Mouse (Mus musculus): Measurements from ENCODE around the gene Oas3. TPM values are rescaled to one million over a fixed set of nuclear protein-coding genes. Genes with fewer than 3 reads are reported as not detected.
A peak's percentile ranks its signal among the peaks of the same experiment; 100 is the strongest.

Oas3 gene
- polyA plus RNA-seq, 1 experiment from 2014 or later = 0.31 TPM

DNA sequence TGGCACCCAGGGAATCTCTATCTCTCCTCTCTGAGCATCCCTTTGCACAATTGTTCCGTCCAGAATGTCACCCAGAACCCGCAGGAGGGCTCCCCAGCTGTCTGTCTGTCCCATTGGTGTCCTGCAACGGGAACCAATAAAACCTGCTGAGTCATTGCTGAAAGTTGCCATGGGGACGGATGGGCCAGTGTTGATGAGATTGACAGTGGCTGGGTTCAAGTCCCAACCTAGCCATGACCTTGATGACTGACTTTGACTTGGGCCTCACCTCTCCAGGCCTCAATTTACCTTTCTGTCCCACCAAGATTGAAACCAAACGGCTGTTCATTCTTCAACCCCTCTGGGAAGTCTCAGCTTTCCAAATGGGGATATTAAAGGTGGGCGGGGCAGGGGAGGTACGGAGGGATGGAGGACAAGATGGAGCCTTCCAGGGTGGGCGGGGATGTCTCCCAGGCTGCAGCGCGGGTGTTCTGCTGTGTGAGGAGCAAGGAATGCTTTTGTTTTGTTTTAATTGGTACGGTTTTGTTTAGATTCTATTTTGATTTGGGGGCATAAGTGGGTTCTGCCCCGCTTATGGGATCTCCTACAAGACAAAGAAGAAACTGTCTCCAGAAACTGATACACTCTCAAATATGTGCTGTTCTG is 51.5 kb downstream of the Oas3 start:
- Histone ChIP-seq H3K9ac (replicated peaks; ENCODE audit: low read depth) (no peak overlapping the region), H3K4me2 (replicated peaks; ENCODE audit: low read depth, low read length) (no peak overlapping the region), H3K27me3 (replicated peaks; ENCODE audit: insufficient read depth, low read length) (no peaks in the 10 kb centered on the region), H3K27ac (ENCODE audit: low read length) (no peak overlapping the region), H3K36me3 (ENCODE audit: insufficient read depth, low read length) (no peaks in the 10 kb centered on the region), H3K4me1 (ENCODE audit: insufficient read depth, low read depth, low read length) (no peaks in the 10 kb centered on the region), H3K9me3 (ENCODE audit: low read length) (no peaks in the 10 kb centered on the region), H3K4me3 (ENCODE audit: low read depth, low read length) (no peak overlapping the region)
- TF ChIP-seq CTCF (IDR thresholded peaks at IDR 0.05) (no peak), EP300 (IDR thresholded peaks at IDR 0.05) (no peak)
- WGBS = 53% methylated on average over 12 of the region's 12 CpGs
- ATAC-seq (no peak), DNase-seq (ENCODE audit: low spot score) (no peak)

DNA sequence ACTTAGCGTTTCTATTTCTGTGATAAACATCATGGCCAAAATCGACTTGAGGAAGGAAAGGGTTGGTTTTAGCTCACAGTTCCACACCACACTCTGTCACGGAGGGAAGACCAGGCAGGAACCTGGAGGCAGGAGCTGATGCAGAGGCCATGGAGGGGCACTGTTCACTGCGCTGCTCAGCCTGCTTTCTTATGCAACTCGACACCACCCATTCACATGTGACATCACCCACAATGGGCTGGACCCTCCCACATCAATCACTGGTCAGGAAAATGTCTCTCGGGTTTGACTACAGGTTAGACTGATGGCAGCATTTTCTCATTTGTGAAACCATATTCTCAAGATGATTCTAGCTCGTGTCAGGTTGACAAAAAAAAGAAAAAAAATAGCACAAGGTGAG is 56.5 kb downstream of the Oas3 start:
- 48% methylated on average over 7 of the region's 7 CpGs for WGBS
- no peak overlapping the region for H3K4me2 ChIP-seq (replicated peaks; ENCODE audit: low read depth, low read length)
- TF ChIP-seq EP300 (IDR thresholded peaks at IDR 0.05) (no peak), CTCF (IDR thresholded peaks at IDR 0.05) (no peak)

DNA sequence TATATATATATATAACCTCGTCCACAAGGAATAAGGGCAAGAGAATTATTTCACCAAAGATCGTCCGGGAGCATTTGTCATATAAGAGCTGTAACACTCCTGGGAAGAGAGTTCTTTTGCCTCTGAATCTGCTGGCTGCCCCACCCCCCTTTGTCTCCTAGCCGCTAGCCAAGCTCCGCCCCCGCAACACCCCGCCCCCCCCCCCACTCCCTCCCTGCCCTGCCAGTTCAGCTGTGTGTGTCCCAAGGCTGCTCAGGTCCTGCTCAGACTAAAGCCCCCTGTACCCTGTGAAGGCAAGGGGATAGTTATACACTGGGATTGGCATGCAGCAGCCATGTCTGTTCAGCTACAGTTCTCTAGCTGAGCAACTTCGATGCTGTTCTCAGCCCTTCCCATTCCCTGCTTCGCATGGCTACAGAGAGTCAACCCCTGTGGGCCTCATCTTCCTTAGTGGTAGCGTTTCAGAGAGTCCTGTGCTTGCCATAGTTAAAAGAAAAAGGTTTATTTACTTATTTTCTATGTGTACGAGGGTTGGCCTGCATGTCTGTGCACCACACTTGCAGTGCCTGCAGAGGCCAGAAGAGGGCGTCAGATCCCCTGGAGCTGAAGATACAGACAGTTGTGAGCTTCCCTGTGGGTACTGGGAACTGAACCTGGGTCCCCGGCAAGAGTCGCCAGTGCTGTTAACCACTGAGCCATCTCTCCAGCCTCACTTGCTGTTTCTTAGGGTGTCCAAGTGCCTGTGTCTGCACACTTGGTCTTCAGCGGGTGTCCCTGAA is 58.7 kb downstream of the Oas3 start:
- no peaks in the 10 kb centered on the region for H3K9me3 ChIP-seq (ENCODE audit: low read length)
- 49% methylated on average over 14 of the region's 15 CpGs for WGBS
- no peak overlapping the region for H3K9ac ChIP-seq (replicated peaks; ENCODE audit: low read depth)
- TF ChIP-seq EP300 (IDR thresholded peaks at IDR 0.05) (no peak), CTCF (IDR thresholded peaks at IDR 0.05) (no peak)
- ATAC-seq (no peak), DNase-seq (ENCODE audit: low spot score) (no peak)
- no peaks in the 10 kb centered on the region for H3K36me3 ChIP-seq (ENCODE audit: insufficient read depth, low read length)
- H3K4me2 ChIP-seq (replicated peaks; ENCODE audit: low read depth, low read length) = no peak overlapping the region
- peaks cover 4% of the 10 kb centered on the region; the same call in 1 of the 2 replicates for H3K27me3 ChIP-seq (replicated peaks; ENCODE audit: insufficient read depth, low read length)
- no peak overlapping the region for H3K27ac ChIP-seq (ENCODE audit: low read length)
- no peak overlapping the region for H3K4me3 ChIP-seq (ENCODE audit: low read depth, low read length)
- no peaks in the 10 kb centered on the region for H3K4me1 ChIP-seq (ENCODE audit: insufficient read depth, low read depth, low read length)

More for the DNA sequence above, 56.5 kb downstream of the Oas3 start:
- Histone ChIP-seq H3K36me3 (ENCODE audit: insufficient read depth, low read length) (no peaks in the 10 kb centered on the region), H3K4me3 (ENCODE audit: low read depth, low read length) (no peak overlapping the region), H3K9ac (replicated peaks; ENCODE audit: low read depth) (no peak overlapping the region), H3K27ac (ENCODE audit: low read length) (no peak overlapping the region), H3K9me3 (ENCODE audit: low read length) (no peaks in the 10 kb centered on the region), H3K27me3 (replicated peaks; ENCODE audit: insufficient read depth, low read length) (no peaks in the 10 kb centered on the region), H3K4me1 (ENCODE audit: insufficient read depth, low read depth, low read length) (no peaks in the 10 kb centered on the region)
- ATAC-seq (no peak), DNase-seq (ENCODE audit: low spot score) (no peak)

DNA sequence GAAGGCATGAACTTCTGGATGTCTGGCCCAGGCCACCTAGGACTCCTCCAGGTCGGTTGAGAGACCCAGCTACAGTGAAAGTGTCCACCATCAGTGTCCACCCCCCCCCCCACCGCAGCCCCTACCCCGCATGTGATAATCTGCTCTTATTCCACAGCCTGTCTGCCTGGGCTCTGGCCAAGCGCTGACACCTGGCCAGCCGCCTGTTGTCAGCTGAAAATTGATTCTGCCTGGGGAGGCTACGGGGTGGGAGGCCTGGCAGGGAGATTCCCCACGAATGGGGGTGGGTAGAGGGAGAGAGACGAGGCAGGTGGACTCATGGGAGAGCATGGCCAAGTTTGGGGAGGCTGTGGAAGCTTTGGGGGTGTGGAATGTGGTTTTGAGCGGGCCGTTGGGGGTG is 60.3 kb downstream of the Oas3 start:
- Histone ChIP-seq H3K9me3 (ENCODE audit: low read length) (no peaks in the 10 kb centered on the region), H3K36me3 (ENCODE audit: insufficient read depth, low read length) (no peaks in the 10 kb centered on the region), H3K4me2 (replicated peaks; ENCODE audit: low read depth, low read length) (no peak overlapping the region), H3K27me3 (replicated peaks; ENCODE audit: insufficient read depth, low read length) (peaks cover 7% of the 10 kb centered on the region), H3K27ac (ENCODE audit: low read length) (no peak overlapping the region), H3K9ac (replicated peaks; ENCODE audit: low read depth) (no peak overlapping the region), H3K4me1 (ENCODE audit: insufficient read depth, low read depth, low read length) (no peaks in the 10 kb centered on the region), H3K4me3 (ENCODE audit: low read depth, low read length) (no peak overlapping the region)
- TF ChIP-seq CTCF (IDR thresholded peaks at IDR 0.05) = no peak
- DNase-seq (ENCODE audit: low spot score) = no peak
- ATAC-seq = no peak
- WGBS = 61% methylated on average over 10 of the region's 10 CpGs

DNA sequence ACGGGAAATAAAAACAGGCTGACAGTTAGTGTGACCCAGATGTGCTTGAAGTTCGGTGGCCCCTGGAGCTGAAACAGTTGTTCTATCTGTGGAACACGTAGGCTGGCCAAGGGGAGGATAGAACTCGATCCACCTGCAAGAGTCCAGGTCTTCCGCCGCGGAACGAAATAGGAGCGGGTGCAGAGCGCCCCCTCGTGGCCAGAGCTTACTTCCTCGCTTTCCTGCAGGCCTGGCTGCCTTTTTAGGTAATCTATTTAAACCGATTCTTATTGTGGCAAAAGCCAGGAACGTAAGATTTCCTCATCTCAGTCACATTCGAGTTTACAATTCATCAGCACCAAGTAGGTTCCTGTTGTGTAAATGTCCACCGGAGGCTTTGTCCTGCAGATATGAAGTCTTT is 63.1 kb downstream of the Oas3 start:
- Histone ChIP-seq H3K36me3 (ENCODE audit: insufficient read depth, low read length) (no peaks in the 10 kb centered on the region), H3K4me2 (replicated peaks; ENCODE audit: low read depth, low read length) (no peak overlapping the region), H3K9me3 (ENCODE audit: low read length) (no peaks in the 10 kb centered on the region), H3K27me3 (replicated peaks; ENCODE audit: insufficient read depth, low read length) (peaks cover 30% of the 10 kb centered on the region), H3K27ac (ENCODE audit: low read length) (no peak overlapping the region), H3K4me1 (ENCODE audit: insufficient read depth, low read depth, low read length) (no peaks in the 10 kb centered on the region), H3K9ac (replicated peaks; ENCODE audit: low read depth) (no peak overlapping the region), H3K4me3 (ENCODE audit: low read depth, low read length) (no peak overlapping the region)
- DNase-seq (ENCODE audit: low spot score) (peak; percentile 58), ATAC-seq (no peak)
- WGBS = 3% methylated on average over 16 of the region's 16 CpGs
- TF ChIP-seq EP300 (IDR thresholded peaks at IDR 0.05) = no peak
- peak; percentile 86 for TF ChIP-seq CTCF (IDR thresholded peaks at IDR 0.05)

DNA sequence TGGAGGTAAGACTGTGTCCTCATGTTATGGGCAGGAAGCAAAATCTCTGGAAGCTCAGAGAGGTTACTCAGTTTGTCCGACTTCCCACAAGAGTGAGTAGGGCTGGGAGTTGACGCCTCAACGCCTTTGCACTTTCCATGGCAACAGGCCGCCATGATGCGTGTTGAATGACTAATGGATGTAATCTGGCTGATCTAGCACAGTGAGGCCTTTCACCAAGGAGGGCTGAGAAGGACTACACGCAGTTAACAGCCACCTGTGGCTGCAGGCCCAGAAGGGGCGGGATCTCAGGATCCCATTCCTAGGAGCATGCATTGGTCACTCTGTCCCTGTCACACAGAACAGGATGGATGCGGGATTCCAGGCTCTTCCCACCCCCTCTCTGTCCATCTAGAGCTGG is 64.7 kb downstream of the Oas3 start:
- Histone ChIP-seq H3K27ac (ENCODE audit: low read length) (no peak overlapping the region), H3K36me3 (ENCODE audit: insufficient read depth, low read length) (no peaks in the 10 kb centered on the region), H3K4me3 (ENCODE audit: low read depth, low read length) (no peak overlapping the region), H3K27me3 (replicated peaks; ENCODE audit: insufficient read depth, low read length) (peaks cover 30% of the 10 kb centered on the region), H3K9ac (replicated peaks; ENCODE audit: low read depth) (no peak overlapping the region), H3K4me1 (ENCODE audit: insufficient read depth, low read depth, low read length) (no peaks in the 10 kb centered on the region), H3K4me2 (replicated peaks; ENCODE audit: low read depth, low read length) (no peak overlapping the region), H3K9me3 (ENCODE audit: low read length) (no peaks in the 10 kb centered on the region)
- no peak for TF ChIP-seq EP300 (IDR thresholded peaks at IDR 0.05)
- TF ChIP-seq CTCF (IDR thresholded peaks at IDR 0.05) = no peak
- no peak for DNase-seq (ENCODE audit: low spot score)
- WGBS = 68% methylated on average over 8 of the region's 8 CpGs
- no peak for ATAC-seq

Measured in lung, postnatal 0 days (tissue).